Mouse (Mus musculus): ENCODE data around the gene Cldn15.
"Not testable (repeated sequence)": the region's sequence is repeated elsewhere in the genome, so short reads cannot be mapped to it uniquely, and the experiment has no call there.

Cldn15 gene

DNA sequence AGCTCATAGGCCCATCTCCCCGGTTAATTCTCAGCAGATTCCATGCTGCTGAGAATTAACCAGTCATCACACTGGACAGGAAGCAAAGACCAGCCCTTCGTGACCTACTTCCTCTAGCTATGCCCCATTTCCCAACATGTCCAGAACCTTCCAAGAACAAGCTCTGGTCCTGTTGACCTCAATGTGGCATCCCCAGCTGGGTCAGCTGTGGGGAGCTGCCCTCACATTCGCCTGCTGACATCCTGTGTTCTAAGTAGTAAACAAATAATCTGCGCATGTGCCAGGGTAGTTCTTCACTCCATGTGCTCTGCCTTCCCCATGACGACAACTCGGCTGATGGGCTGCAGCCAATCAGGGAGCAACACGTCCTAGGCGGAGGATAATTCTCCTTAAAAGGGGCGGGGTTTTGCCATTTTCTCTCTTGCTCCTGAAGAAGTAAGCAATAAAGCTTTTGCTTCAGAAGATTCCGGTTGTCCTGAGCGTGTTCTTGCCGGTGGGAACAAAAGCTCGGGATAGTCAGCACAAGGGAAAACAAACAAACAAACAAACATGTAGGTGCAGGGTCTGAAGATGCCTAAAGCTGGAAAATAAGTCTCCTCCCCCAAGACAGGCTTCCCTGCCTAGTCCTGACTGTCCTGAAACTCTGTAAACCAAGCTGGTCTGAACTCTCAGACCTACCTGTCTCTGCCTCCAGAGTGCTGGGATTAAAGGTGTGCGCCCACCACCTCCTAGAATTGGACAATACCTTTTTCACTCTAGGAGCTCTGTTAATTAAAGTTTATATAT, 16.7 kb upstream of the Cldn15 start:
- DNase-seq = not testable (repeated sequence)

GRCm38 (mm10) chr5:136950521-136950920, 15.9 kb upstream of the Cldn15 start:
- DNase-seq = no peak

GRCm38 (mm10) chr5:136952153-136952552, 14.3 kb upstream of the Cldn15 start:
- DNase-seq = no peak

DNA sequence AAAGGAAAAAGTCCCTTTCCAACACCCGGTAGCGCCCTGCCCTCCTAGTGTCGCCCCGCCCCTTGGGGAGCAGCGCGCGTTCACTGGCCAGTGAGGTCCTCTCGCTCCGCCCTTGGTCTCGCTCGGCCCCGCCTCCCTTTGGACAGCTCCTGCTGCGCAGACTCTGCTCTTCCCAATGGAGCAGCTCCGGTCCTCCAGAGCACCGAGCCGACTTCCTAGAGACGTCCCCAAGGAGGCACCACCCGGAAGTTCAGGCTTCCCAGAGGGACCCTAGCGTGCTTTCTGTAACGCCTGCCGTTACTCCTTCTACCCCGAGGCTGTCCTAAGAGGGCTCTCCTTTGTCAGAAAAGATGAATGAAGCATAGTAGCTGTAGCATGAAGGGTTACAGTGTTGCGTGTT, 13.4 kb upstream of the Cldn15 start, which contains the start of gene Fis1:
TSS of gene Fis1 (plus strand) at position 261 of the 400 bp plus-strand sequence.
- DNase-seq = peak; percentile 98

DNA sequence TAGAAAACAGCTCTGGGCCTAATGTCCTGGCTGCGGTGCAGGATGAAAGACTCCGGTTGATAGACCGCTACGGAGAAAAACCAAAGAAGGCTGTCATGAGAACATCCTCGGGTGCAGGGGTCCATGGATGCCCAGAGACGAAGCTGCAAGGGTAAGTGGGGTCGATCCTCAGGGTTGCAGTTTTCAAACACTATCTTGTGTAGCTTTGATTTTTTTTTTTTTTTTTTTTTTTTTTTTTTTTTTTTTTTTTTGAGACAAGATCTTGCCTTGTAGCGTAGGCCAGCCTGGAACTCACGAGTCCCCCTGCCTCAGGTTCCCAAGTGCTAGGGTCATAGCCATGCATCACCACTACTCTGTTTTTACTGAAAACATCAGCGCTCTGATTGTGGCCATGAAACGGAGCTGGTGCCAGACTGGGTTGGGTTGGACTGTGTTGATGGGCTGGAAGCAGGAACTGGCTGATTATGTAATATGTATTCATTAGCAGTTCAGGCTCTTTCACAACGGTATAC, 12.9 kb upstream of the Cldn15 start:
- DNase-seq = peak; percentile 83

DNA sequence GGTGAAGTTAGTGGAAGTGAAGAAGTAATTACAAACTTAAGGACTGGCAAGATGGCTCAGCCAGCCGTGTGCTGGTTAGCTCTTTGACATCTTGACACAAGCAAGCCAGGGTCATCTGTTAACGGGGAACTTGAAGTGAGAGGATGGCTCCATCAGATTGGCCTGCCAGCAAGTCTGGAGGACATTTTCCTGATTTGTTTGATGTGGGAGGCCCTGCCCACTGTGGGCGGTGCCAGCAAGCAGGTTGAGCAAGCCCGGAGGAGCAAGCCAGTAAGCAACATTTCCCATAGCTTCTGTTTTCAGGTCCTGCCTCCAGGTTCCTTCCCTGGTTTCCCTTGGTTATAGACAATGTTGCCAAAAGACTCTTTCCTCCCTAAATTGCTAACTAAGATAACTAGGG, 10.8 kb upstream of the Cldn15 start:
- DNase-seq = no peak

- DNase-seq = no peak
These were observed 9.2 kb upstream of the Cldn15 start for GRCm38 (mm10) chr5:136957250-136957649.

DNA sequence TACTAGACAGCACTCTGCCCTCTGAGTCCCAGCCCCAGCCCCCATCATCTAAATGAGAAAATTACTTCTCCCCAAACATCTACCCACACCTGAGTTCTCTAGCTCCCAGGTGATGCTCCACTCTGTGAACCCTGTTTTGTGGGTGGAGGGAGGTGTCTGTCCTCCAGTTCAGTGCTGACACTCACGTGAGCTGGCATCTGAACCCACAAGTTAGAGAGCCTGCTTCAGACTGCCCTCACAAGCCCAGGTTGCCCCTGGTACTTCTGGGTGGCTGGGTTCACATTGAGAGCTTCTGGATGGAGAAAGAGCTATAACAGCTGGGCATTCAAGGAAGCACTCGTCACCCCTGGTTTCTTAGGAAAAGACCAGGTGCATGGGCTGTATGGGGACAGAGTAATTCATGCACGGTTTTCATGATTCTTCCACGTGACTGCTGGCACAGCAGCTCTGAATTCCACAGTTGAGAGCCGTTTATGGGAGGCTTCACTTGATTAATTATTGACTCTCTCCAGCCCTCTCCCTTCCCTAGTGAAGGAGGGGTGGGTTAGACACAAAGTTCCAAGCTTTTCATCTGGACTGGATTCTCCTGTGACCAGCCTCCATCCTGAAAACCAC, 7.3 kb upstream of the Cldn15 start:
- DNase-seq = peak; percentile 58

DNA sequence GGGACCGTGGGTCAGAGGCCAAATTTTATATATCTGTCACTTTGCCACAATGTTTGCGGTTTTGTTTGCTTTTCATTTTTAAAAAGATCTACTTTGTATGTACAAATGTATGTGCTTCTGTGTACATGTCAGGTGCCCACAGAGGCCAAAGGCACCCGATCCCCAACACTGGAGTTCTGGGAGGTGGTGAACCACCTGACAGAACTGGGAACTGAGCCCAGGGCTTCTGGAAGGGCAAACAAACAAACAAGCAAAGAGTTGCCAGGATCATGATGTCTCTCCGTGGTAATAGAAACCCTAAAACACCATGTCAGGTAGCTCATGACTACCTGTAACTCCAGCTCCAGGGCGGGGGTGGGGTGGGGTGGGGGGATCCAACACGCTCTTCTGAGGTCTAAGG, 6.4 kb upstream of the Cldn15 start:
- no peak for DNase-seq

GRCm38 (mm10) chr5:136961334-136961982, 5.0 kb upstream of the Cldn15 start:
- no peak for DNase-seq

DNA sequence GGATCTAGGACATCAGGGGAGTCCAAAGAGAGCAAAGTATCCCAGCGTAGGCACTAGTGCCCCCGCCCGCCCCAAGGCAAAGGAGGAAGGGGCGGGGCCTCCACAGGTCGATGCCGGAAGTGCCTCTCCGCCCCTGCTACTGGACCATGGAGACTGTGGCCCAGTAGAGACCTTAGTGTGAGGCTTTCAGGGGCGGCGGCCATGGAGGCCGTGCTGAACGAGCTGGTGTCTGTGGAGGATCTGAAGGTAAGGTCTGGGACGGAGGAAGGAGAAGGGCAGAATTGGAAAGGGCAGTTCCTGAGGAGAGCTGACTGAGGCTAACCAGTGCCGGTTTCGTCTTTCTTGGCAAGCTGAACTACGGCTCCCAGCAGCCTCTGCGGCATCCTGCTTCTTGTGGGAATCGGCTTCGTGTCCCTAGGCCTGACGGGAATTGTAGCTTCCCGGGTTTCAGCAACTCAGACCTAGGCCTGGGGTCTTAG, 4.4 kb upstream of the Cldn15 start:
- DNase-seq = peak; percentile 95

- DNase-seq = peak; percentile 93
These were observed 3.9 kb upstream of the Cldn15 start for GRCm38 (mm10) chr5:136962501-136962900.

DNA sequence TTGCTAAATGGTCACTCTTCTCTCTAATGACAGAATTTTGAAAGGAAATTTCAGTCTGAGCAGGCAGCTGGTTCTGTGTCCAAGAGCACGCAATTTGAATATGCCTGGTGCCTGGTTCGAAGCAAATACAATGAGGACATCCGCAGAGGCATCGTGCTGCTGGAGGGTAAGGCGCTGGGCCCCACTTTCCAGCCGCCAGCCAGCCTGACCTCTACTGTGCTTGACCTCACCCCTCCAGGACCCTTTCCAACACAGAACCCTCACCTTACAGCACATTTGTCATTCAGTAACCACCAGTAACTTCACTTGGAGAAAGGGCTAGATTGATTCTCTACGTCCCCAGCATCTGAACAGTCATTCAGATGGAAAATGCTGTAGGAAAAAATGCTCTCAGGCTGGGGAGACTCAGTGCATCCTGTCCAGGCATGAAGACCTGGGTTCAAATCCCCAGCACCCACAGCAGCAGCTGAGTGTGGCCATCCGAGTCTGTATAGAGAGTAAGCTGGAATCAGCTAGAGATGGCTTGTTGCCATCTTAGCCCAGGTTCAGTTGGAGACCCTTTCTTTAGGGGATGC, 3.4 kb upstream of the Cldn15 start:
- no peak for DNase-seq

GRCm38 (mm10) chr5:136965210-136965609, 1.2 kb upstream of the Cldn15 start:
- no peak for DNase-seq

DNA sequence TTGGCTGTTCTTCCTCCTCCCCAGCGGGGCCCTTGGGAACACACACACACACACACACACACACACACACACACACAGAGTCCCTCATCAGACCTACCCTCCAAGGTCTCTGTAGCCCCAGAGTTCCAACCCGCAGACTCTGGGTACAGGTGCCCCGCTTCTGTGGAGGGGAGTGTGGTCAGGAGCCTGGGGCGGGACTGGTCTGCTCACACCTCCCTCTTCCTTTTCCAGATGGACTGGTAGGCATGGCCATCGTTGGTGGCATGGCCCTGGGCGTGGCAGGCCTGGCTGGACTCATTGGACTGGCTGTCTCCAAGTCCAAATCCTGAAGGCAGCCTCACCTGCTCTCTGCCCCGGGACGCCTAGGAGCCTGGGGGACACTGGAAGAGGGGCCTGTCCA, 730 bp upstream of the Cldn15 start:
- no peak for DNase-seq

DNA sequence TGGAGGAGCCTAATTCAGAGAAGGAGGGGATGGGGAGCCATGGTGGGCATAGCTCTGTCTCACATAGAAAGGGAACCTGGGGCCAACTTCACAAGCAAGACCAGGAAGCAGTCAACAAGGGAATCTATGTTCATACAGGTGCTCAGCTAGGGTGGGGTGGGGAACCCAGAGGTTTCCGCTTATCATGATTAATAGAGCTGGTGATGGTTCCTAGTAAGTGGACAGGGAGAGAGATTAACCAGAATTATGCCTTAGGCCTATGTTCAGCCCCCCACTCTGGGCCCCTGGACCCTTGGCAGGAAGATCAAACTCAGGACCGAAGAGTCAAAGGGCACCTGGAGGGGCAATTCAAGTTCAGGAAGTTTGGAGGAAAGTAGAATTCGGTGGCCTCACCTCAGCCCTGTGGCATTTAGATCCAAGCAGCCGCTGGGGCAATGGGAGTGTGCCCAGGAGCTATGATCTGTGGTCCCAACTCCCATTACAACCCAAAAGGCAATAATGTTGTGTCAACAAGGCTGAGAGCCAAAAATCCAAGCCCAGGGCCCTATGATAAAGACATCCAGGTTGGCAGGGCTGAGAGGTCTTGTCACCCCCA, 542 bp downstream of the Cldn15 start:
- no peak for DNase-seq

DNA sequence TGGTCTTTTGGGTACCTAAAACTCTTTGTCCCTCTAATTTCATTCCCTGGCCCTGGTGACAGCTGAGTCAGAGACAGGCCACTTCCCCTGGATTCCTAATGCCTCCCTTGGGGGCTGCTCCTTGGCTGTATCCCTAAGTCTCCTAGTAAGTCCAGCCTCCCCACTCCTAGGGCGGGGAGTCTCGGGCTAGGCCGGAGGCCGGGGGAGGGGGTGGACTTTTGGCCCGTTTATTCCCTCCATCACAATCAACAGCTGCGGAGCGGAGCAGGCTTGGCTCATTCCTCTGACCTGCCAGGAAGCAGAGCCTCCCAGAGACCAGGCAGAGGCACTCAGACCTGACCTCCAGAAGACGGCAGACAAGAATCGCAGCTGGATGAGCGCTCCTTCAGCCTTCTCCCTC, 1.2 kb downstream of the Cldn15 start:
- peak; percentile 49 for DNase-seq

DNA sequence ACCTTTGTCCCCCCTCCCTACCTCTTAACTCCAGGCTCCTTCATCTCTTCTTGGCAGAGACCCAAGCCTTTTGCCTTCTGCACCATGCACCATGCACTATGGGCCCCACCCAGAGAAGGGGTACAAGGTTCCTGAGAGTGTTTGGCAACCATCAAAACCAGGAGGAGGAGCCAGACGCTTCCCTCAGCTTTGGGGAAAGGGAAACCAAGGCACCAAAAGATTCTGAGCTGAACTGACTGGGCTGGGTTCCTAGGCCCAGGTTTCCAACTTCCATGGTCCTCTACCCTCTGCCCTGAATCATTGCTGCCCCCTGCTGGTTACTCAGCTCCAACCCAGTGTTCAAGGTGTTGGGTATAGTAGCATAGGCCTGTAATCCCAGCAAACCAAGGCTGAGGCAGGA, 4.3 kb downstream of the Cldn15 start:
- DNase-seq = peak; percentile 91

DNA sequence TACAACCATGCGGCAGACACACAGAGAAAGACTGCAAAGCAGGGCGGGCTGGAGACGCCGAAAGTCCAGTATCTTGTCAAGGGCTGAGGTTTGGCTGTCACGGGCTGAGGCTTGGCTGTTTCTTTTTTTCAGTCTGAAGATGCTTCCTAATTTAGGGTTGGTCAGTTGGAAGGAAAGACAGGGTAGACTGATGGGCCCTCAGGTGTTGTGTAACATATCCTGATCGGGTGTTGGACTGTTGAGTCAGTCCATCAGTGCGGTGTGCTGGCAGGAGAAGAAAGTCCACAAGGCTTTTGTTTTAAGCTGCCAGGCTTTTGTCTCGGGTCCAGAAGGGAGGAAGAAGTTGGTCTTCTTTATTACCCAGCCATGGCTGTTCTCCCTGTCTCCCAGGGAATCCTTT, 7.3 kb downstream of the Cldn15 start:
- DNase-seq = no peak

GRCm38 (mm10) chr5:136977769-136978168, 11.4 kb downstream of the Cldn15 start:
- DNase-seq = peak; percentile 64

- no peak for DNase-seq
These were observed 13.3 kb downstream of the Cldn15 start for GRCm38 (mm10) chr5:136979762-136980161.

DNA sequence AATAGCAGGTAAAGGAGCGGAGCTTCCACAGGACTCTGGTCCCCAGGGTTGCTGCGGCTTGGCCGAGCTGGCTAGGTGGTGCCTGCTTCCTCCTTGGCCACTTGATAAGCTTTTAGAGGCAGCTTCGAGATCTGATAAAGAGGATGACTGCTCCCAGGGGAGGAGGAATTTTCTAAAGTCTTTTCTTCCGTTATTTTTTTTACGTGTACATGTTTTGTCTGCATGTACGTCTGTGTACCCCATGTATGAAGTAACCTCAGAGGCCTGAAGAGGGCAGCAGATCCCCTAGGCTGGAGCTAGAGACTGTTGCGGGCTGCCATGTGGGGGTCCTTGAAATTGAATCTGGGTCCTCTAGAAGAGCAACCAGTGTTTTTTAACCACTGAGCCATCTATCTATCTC, 14.6 kb downstream of the Cldn15 start:
- DNase-seq = no peak

Measured in lung, postnatal 36 days (tissue).